10 mouse cellular contexts compared by ENCODE assay signal in genomic region chr5:147671765-147672424, GRCm38 (mm10). TPM values are rescaled to one million over a fixed set of nuclear protein-coding genes. Genes with fewer than 3 reads are reported as not detected.
A peak's percentile ranks its signal among the peaks of the same experiment; 100 is the strongest.
DNase-seq lines count a peak whose midpoint lies in the region; ATAC-seq and TF ChIP-seq lines count a peak whose summit lies in the region.
"Had no signal": no experiment of that assay in that cellular context is flagged by ENCODE, and none has a peak within 500 bp of the region (broad histone marks: within the 10 kb centered on the region; RNA-seq: fewer than 3 reads in every experiment).

No protein-coding gene starts in this region.

- no peak for TF ChIP-seq CTCF in lung, embryonic 14.5 days (IDR thresholded peaks at IDR 0.05; ENCODE audit: low read depth)
- no peak for TF ChIP-seq CTCF in lung, adult 2 months (IDR thresholded peaks at IDR 0.05; ENCODE audit: insufficient read depth, low read length)
- TF ChIP-seq CTCF in left cerebral cortex, adult 2 months (IDR thresholded peaks at IDR 0.05) = no peak

- peak; percentile 67 for DNase-seq in lung, embryonic 14.5 days
- no peak for DNase-seq in lung, adult 2 months
- peak; percentile 19 to 21 for DNase-seq in left cerebral cortex, adult 2 months (ENCODE audit: extremely low spot score in 1 of 2, low spot score in 2 of 2)
- peak; percentile 24 for DNase-seq in telencephalon, adult 2 months (ENCODE audit: low read depth, low spot score)
- DNase-seq in gastrocnemius, postnatal 4 days (ENCODE audit: low spot score in 2 of 2) = no peak

- no peak for TF ChIP-seq POLR2A in lung, adult 2 months (IDR thresholded peaks at IDR 0.05; ENCODE audit: borderline replicate concordance, extremely low read depth, low read depth, low read length)

- 59% methylated on average over 19 of the region's 19 CpGs for WGBS in lung, embryonic 14.5 days
- 40% methylated on average over 19 of the region's 19 CpGs for WGBS in lung, adult 2 months
- WGBS in heart, embryonic 16.5 days = 59% methylated on average over 19 of the region's 19 CpGs
- 80% methylated on average over 19 of the region's 19 CpGs for WGBS in neural tube, embryonic 15.5 days

- no peaks in the 10 kb centered on the region for H3K27me3 ChIP-seq in lung, embryonic 14.5 days (ENCODE audit: insufficient read depth, low read length)
- H3K27me3 ChIP-seq in heart, embryonic 16.5 days (ENCODE audit: control insufficient read depth, insufficient read depth, low read length) = no peaks in the 10 kb centered on the region
- H3K27me3 ChIP-seq in neural tube, embryonic 15.5 days (replicated peaks) = no peaks in the 10 kb centered on the region

- H3K4me1 ChIP-seq in lung, embryonic 14.5 days (ENCODE audit: insufficient read depth) = no peaks in the 10 kb centered on the region
- H3K4me1 ChIP-seq in lung, adult 2 months (ENCODE audit: control insufficient read depth, insufficient read depth, low read length) = peaks cover 6% of the 10 kb centered on the region
- peaks cover 3% of the 10 kb centered on the region for H3K4me1 ChIP-seq in heart, embryonic 16.5 days (ENCODE audit: control insufficient read depth, insufficient read depth, low read length)
- no peaks in the 10 kb centered on the region for H3K4me1 ChIP-seq in neural tube, embryonic 15.5 days
- H3K4me1 ChIP-seq: megakaryocyte, embryonic 14.5 days had no signal

- no peak for ATAC-seq in lung, embryonic 14.5 days (ENCODE audit: insufficient read depth)
- ATAC-seq in heart, embryonic 16.5 days (replicated peaks; ENCODE audit: extremely low read depth, insufficient read depth, low FRiP score) = peak; percentile 73
- ATAC-seq in megakaryocyte-erythroid progenitor cell, adult 5-6 weeks (replicated peaks; ENCODE audit: low FRiP score, low TSS enrichment, poor library complexity, severe bottlenecking) = no peak
- no peak for ATAC-seq in neural tube, embryonic 15.5 days (ENCODE audit: low FRiP score)

- H3K27ac ChIP-seq in lung, embryonic 14.5 days (ENCODE audit: low read depth) = no peak overlapping the region
- peak overlapping the region; percentile 48; the same call in 1 of the 2 replicates for H3K27ac ChIP-seq in heart, embryonic 16.5 days (ENCODE audit: low read length)
- peak overlapping the region; percentile 32; the same call in 1 of the 2 replicates for H3K27ac ChIP-seq in left cerebral cortex, adult 2 months
- H3K27ac ChIP-seq in neural tube, embryonic 15.5 days (replicated peaks) = no peak overlapping the region
- H3K27ac ChIP-seq: kidney, postnatal 0 days had no signal

- intact Hi-C loops in left cerebral cortex, adult 2 months (cut with DNase I) = no loop called here

- no peak overlapping the region for H3K4me3 ChIP-seq in lung, embryonic 14.5 days (ENCODE audit: low read depth, low read length)
- no peak overlapping the region for H3K4me3 ChIP-seq in lung, adult 2 months (replicated peaks; ENCODE audit: extremely low read depth, low read depth, low read length)
- no peak overlapping the region for H3K4me3 ChIP-seq in heart, embryonic 16.5 days (ENCODE audit: low read length)
- no peak overlapping the region for H3K4me3 ChIP-seq in left cerebral cortex, adult 2 months
- H3K4me3 ChIP-seq in neural tube, embryonic 15.5 days (replicated peaks) = no peak overlapping the region
- H3K4me3 ChIP-seq: megakaryocyte, embryonic 14.5 days had no signal

- no peaks in the 10 kb centered on the region for H3K9me3 ChIP-seq in lung, embryonic 14.5 days (ENCODE audit: low read depth, low read length)
- peaks cover 3% of the 10 kb centered on the region; the same call in 1 of the 2 replicates for H3K9me3 ChIP-seq in heart, embryonic 16.5 days (replicated peaks; ENCODE audit: control insufficient read depth, low read length)
- no peaks in the 10 kb centered on the region for H3K9me3 ChIP-seq in neural tube, embryonic 15.5 days (replicated peaks)

- H3K36me3 ChIP-seq in lung, embryonic 14.5 days (ENCODE audit: insufficient read depth) = no peaks in the 10 kb centered on the region
- H3K36me3 ChIP-seq in heart, embryonic 16.5 days (ENCODE audit: control insufficient read depth, insufficient read depth) = peaks cover 3% of the 10 kb centered on the region; the same call in 1 of the 2 replicates
- H3K36me3 ChIP-seq in neural tube, embryonic 15.5 days = no peaks in the 10 kb centered on the region

- no peak overlapping the region for H3K9ac ChIP-seq in lung, embryonic 14.5 days
- H3K9ac ChIP-seq in heart, embryonic 16.5 days (ENCODE audit: low read length) = no peak overlapping the region
- H3K9ac ChIP-seq in neural tube, embryonic 15.5 days (replicated peaks) = no peak overlapping the region

- H3K4me2 ChIP-seq in lung, embryonic 14.5 days = no peak overlapping the region
- no peak overlapping the region for H3K4me2 ChIP-seq in heart, embryonic 16.5 days (ENCODE audit: low read depth, low read length)
- no peak overlapping the region for H3K4me2 ChIP-seq in neural tube, embryonic 15.5 days

RNA-seq across cellular contexts. Expression of gene Flt1, which starts 53.9 kb away (rescaled TPM):
- polyA plus RNA-seq in lung, embryonic 14.5 days (2014; fragmentation: Nextera tagmentation; extraction: Ambion mirVana) = 18.4 and 22.9 TPM in 2 replicates
- 32.5 and 33.3 TPM in 2 replicates for polyA plus RNA-seq in lung, adult 2 months (2012; rRNA removed)
- 21.4 and 22.6 TPM in 2 replicates for polyA plus RNA-seq in heart, embryonic 16.5 days (2015; fragmentation: Nextera tagmentation; extraction: Ambion mirVana)
- total RNA-seq in left cerebral cortex, adult 2 months (2021) = 10 to 100 TPM; 35.2 to 37.9 TPM
- not detected in 2 replicates for total RNA-seq in megakaryocyte-erythroid progenitor cell, adult 5-6 weeks (2014; fragmentation: Nextera tagmentation)
- not detected in 2 replicates for total RNA-seq in megakaryocyte-erythroid progenitor cell, adult 5-6 weeks (2017)
- 10 to 100 TPM; 17.5 to 18.2 TPM for total RNA-seq in gastrocnemius, postnatal 4 days (2021)
- polyA plus RNA-seq in neural tube, embryonic 15.5 days (2015; fragmentation: Nextera tagmentation; extraction: Ambion mirVana) = 14.7 and 14.8 TPM in 2 replicates

Comparison
In these comparisons a context has a peak if more than half of its experiments do, and no peak if none do; other contexts are left out.
1. DNase-seq: peak in lung, embryonic 14.5 days (single experiment), left cerebral cortex, adult 2 months (2 of 2) and telencephalon, adult 2 months (single experiment); none in lung, adult 2 months (single experiment) and gastrocnemius, postnatal 4 days (0 of 2).
2. H3K27ac ChIP-seq: peak in heart, embryonic 16.5 days (single experiment) and left cerebral cortex, adult 2 months (single experiment); none in lung, embryonic 14.5 days (single experiment) and neural tube, embryonic 15.5 days (single experiment).